Mouse (Mus musculus): ENCODE data around the gene U90926. TPM values are rescaled to one million over a fixed set of nuclear protein-coding genes. Genes with fewer than 3 reads are reported as not detected.

The U90926 gene
- not detected in 2 replicates for polyA plus RNA-seq (2012; rRNA removed)

GRCm38 (mm10) chr5:92215308-92215707 is at the start of gene U90926:
Gene U90926, minus strand, starts transcription at chr5:92215408.
- no peak for DNase-seq (ENCODE audit: extremely low spot score in 1 of 2, low spot score in 1 of 2)

GRCm38 (mm10) chr5:92263761-92264359 is 48.7 kb upstream of the U90926 start:
- peak; percentile 75 to 83 for DNase-seq (ENCODE audit: extremely low spot score in 1 of 2, low spot score in 1 of 2)

DNA sequence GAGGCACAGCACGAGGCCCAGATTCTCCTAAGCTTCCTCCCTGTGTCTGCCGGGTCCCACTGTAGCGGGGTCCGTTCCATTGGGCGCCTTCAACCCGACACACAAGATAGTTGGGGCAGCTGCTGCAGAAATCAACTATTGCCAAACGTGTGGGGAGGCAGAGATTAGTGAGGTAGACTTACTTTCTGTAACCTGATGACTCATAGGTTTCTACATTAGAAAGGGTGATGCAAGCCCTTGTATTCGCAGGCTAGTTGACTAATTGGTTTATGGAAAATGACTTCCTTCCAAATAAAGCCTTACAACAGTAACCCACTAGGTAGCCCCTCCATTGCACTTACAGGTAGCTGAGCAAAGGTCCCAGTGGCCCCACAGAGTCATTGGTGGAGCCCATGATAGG is 47.4 kb upstream of the U90926 start:
- DNase-seq (ENCODE audit: extremely low spot score in 1 of 2, low spot score in 1 of 2) = no peak

DNA sequence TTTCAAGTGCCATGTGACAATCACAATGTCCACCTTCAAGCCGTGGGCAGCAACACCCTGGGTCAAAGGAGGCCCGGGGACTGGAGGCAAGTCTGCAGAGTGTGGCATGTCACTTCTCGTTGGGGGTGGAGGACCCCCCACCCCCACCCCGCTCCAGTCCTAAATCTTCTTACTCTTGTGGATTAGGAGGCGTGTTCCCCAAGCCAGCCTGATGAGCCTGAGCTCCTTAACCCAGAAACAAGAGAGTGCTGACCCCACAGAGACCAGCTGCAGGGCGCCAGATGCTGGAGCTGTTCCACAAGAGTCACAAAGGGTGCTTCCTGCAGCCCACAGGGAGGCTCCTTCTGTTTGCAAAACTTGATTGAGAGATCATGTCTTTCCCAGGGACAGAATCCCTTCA is 41.0 kb upstream of the U90926 start, which contains the start of gene Ppef2:
Gene Ppef2, minus strand, starts transcription at position 61 of the 400 bp plus-strand sequence.
- no peak for DNase-seq (ENCODE audit: extremely low spot score in 1 of 2, low spot score in 1 of 2)

DNA sequence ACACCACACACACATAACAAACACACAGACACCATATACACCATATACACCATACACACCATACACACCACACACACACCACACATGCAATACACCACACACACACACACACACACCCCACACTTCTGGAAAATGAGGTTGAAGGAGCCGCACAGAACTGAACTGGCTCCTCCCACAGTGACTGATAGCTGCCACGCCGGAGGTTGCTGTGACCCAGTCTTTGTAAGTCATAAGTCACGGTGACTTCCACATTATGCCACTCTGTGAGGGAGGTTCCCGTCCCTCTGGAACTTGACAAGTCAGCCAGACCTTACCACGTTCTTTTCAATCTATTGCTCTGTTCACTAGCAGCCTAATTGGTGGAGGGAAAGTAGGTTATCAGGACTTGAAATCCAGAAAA is 39.3 kb upstream of the U90926 start:
- DNase-seq (ENCODE audit: extremely low spot score in 1 of 2, low spot score in 1 of 2) = no peak

DNA sequence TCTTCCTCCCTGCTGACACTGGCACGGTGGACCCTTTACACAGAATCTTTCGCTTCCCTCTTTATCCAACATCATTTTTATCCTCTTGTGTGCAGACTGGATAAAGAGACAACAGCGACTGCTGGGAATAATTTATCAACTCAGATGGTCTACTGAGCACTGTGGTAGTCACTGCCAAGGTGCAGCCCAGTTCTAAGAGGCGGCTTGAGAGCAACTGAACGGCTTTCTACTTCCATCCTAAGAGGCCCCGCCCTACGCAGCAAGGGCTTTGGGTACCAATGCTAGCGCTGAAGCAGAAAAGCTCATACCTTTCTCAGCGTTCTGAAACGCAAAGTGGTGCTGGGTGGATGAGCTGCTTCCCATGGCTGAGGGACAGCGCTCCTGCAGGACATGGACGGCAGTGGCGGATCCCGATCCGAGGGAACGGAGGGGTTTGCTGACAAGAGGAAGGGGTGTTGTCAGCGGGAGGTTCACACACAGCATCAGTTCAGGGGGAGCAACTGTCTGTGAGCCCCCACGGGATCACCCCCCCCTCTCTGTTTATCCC is 37.7 kb upstream of the U90926 start:
- DNase-seq (ENCODE audit: extremely low spot score in 1 of 2, low spot score in 1 of 2) = peak in 1 of 2 experiments; percentile 22

DNA sequence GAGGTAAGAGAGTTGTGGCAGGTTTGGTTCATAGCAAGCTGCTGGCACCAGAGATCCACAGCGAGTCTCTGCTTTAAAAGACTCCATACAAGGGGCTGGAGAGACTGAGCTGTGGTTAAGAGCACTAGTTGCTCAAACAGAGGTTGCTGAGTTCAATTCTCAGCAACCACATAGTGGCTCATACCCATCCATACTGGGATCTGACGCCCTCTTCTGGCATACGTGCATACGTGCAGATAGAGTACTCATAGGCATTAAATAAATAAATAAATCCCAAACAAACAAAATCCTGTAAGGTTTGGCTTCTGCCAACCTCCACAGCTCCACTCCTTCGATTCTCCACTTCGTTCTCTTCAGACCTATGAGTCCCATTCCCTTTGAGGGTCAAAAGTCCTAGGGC is 36.8 kb upstream of the U90926 start:
- DNase-seq (ENCODE audit: extremely low spot score in 1 of 2, low spot score in 1 of 2) = no peak

GRCm38 (mm10) chr5:92248614-92249013 is 33.4 kb upstream of the U90926 start:
- no peak for DNase-seq (ENCODE audit: extremely low spot score in 1 of 2, low spot score in 1 of 2)

DNA sequence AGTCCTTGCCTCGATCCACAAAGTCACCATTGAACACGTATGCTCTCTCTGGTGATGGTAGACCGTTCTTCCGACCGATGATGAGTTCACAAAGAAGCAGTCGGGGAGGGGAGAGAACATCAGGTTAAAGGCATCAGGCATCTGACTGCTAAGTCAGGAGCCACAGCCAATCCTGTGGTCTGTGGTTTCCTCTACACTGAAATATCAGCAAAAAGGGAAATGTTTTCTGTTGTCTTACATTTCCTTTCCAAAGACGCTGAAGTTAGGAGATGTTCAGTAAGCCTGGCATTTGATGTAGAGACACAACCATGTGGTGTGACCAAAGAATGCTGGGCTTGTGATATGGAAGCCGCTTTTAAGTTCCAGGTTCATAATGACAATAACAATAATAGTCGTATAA is 30.3 kb upstream of the U90926 start:
- no peak for DNase-seq (ENCODE audit: extremely low spot score in 1 of 2, low spot score in 1 of 2)

- DNase-seq (ENCODE audit: extremely low spot score in 1 of 2, low spot score in 1 of 2) = no peak
Observed at GRCm38 (mm10) chr5:92244900-92245299, 29.7 kb upstream of the U90926 start.

- peak; percentile 21 to 34 for DNase-seq (ENCODE audit: extremely low spot score in 1 of 2, low spot score in 1 of 2)
Observed at GRCm38 (mm10) chr5:92240769-92241168, 25.6 kb upstream of the U90926 start.

GRCm38 (mm10) chr5:92239333-92240232 is 24.4 kb upstream of the U90926 start:
- peak; percentile 60 to 90 for DNase-seq (ENCODE audit: extremely low spot score in 1 of 2, low spot score in 1 of 2)

- DNase-seq (ENCODE audit: extremely low spot score in 1 of 2, low spot score in 1 of 2) = no peak
Observed at GRCm38 (mm10) chr5:92234939-92235557, 19.8 kb upstream of the U90926 start.

DNA sequence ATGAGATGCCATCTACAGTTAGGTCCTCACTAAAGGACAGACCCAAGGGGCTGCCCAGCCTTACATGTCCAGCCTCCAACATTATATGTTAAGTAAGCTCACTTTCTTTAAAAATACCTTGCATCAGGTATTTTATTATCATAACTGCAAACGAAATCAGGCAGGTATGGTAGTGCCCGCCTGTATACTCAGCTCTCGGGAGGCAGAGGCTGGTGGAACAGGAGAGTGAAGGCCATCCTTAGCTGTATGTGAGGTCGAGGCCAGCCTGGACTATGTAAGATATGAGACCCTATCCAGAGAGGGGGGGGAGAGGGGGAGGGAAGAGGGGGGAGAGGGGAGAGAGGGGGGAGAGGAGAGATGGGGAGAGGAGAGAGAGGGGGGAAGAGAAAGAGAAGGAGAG is 18.2 kb upstream of the U90926 start:
- no peak for DNase-seq (ENCODE audit: extremely low spot score in 1 of 2, low spot score in 1 of 2)

DNA sequence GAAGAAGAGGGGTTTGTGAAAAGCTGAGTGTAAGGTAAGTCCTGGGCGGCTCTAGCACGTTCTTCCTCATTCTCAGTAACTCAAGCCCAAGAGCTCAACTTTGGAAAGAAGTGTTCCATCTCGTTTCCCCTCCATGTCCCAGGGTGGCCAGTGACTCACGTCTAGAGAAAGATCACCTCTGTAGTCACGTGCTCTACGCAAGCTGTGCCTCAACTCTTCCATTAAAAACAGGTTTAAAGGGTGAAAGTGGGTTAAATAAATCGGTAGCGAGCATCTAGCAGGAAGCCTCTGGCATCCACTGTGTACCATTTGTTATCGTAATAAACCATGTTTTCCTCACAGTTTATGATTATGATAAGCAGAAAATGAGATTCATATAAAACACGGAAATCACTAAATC is 16.6 kb upstream of the U90926 start:
- DNase-seq (ENCODE audit: extremely low spot score in 1 of 2, low spot score in 1 of 2) = no peak

- DNase-seq (ENCODE audit: extremely low spot score in 1 of 2, low spot score in 1 of 2) = no peak
Observed at GRCm38 (mm10) chr5:92230306-92230705, 15.1 kb upstream of the U90926 start.

- no peak for DNase-seq (ENCODE audit: extremely low spot score in 1 of 2, low spot score in 1 of 2)
Observed at GRCm38 (mm10) chr5:92229514-92229913, 14.3 kb upstream of the U90926 start.

- no peak for DNase-seq (ENCODE audit: extremely low spot score in 1 of 2, low spot score in 1 of 2)
Observed at GRCm38 (mm10) chr5:92228776-92229175, 13.6 kb upstream of the U90926 start.

DNA sequence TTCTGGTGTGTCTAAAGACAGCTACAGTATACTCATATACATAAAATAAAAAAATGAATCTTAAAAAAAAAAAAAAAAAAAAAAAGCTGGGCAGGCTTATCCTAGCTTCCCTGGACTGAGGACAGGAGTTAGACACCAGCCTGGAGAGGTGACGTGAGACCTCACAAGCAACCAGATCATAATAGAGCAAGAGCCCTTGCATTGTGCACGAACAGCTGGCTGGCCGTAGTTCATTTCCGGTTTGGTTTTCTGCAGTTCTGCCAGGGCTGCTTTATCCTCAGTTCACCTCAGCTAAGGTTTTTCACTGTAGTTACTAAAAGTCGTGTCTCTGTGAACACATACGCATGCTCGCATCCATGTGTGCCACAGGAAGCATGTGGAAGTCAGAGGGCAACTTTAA is 12.6 kb upstream of the U90926 start:
- no peak for DNase-seq (ENCODE audit: extremely low spot score in 1 of 2, low spot score in 1 of 2)

GRCm38 (mm10) chr5:92220287-92220902 is 5.2 kb upstream of the U90926 start:
- no peak for DNase-seq (ENCODE audit: extremely low spot score in 1 of 2, low spot score in 1 of 2)

GRCm38 (mm10) chr5:92219826-92220225 is 4.6 kb upstream of the U90926 start:
- DNase-seq (ENCODE audit: extremely low spot score in 1 of 2, low spot score in 1 of 2) = no peak
